Mouse (Mus musculus) heart, postnatal 0 days (tissue): Measurements from ENCODE around the gene Myo1c.

Experiments used
- CTCF ChIP-seq: IDR thresholded peaks from 2 replicates; pipeline ENCODE4 v1.5.1; 2016; ENCODE audit warnings: antibody characterized with exemption, control low read depth, low read depth
- EP300 ChIP-seq: IDR thresholded peaks from 2 replicates; pipeline ENCODE4 v1.6.1; 2016; ENCODE audit warnings: antibody characterized with exemption, low read depth

DNA sequence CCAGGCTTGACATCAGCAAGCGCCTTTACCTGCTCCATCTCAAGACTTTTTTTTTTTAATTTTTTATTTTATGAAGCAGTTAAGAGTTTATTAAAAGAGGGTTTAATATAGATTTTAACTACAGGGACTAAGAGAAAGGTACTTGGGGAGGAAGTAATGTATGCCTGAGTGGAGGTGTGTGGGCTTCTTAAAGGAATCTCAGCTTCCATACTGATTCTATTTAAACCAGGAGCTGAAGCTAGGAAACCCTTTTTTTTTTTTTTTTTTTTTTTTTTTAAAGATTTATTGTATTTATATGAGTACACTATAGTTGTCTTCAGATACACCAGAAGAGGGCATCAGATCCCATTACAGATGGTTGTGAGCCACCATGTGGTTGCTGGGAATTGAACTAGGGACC lies 35.5 kb upstream of the Myo1c start:
- TF ChIP-seq CTCF: no peak
- TF ChIP-seq EP300: no peak
